Mouse (Mus musculus) kidney, adult 2 months (tissue): ENCODE data around the gene Lsp1. TPM values are rescaled to one million over a fixed set of nuclear protein-coding genes. Genes with fewer than 3 reads are reported as not detected.

Experiments
- DNase-seq: peaks from one replicate; pipeline ENCODE4 v3.0.0; 2021
- H3K27ac ChIP-seq: fragments of 200-500 bp; 2 replicates; pipeline ENCODE4 v1.5.1; 2012; ENCODE audit warnings: low read depth, low read length, control low read depth, inconsistent platforms; ENCODE audit not compliant: insufficient read depth
- H3K27me3 ChIP-seq: fragments of 200-500 bp; replicated peaks from 2 replicates; pipeline ENCODE4 v1.6.1; 2012; ENCODE audit warnings: mild to moderate bottlenecking, moderate library complexity, low read length, inconsistent platforms; ENCODE audit not compliant: control insufficient read depth, insufficient read depth
- H3K36me3 ChIP-seq: fragments of 200-500 bp; 2 replicates; pipeline ENCODE4 v1.6.1; 2012; ENCODE audit warnings: mild to moderate bottlenecking, moderate library complexity, low read length, inconsistent platforms; ENCODE audit not compliant: control insufficient read depth, insufficient read depth
- H3K4me1 ChIP-seq: fragments of 200-500 bp; 2 replicates; pipeline ENCODE4 v1.6.1; 2011; ENCODE audit warnings: low read length; ENCODE audit not compliant: control insufficient read depth, insufficient read depth
- H3K4me3 ChIP-seq: fragments of 200-500 bp; 2 replicates; pipeline ENCODE4 v1.5.1; 2011; ENCODE audit warnings: mild to moderate bottlenecking, low read depth, low read length, control low read depth; ENCODE audit not compliant: insufficient read depth
- CTCF ChIP-seq: fragments of 200-500 bp; conservative IDR thresholded peaks from 2 replicates; pipeline ENCODE4 v1.5.1; 2011; ENCODE audit warnings: low read depth, mild to moderate bottlenecking, control low read depth, low read length, moderate library complexity, mixed read lengths; ENCODE audit not compliant: insufficient read depth, insufficient read length
- POLR2A ChIP-seq: fragments of 200-500 bp; IDR thresholded peaks from one replicate; pipeline ENCODE4 v1.6.1; 2011; ENCODE audit warnings: low read depth, low read length, control low read depth
- WGBS: fragments of 180-500 bp; shearing (Covaris S2); methylation state at CpG from one replicate; pipeline ENCODE4 v1.1.7; 2018; 5-methylcytosine and 5-hydroxymethylcytosine counted together
- polyA plus RNA-seq: library from polyadenylated mRNA; depleted of rRNA; stranded (reverse); fragments of >200 nt; gene quantifications from 2 replicates; pipeline ENCODE4 v1.2.3, GENCODE M21; 2012

Lsp1 gene
- polyA plus RNA-seq, 1 experiment, result 39.8 TPM

- 4% methylated on average over 17 of the region's 17 CpGs for WGBS
- no peak for DNase-seq
- no peaks in the 10 kb centered on the region for H3K27me3 ChIP-seq
- H3K4me1 ChIP-seq, result no peaks in the 10 kb centered on the region
- TF ChIP-seq POLR2A (no peak), CTCF (no peak)
- no peaks in the 10 kb centered on the region for H3K36me3 ChIP-seq
- 0 out of 2 replicates have a peak within 1 kb of the TSS, but pooled peaks have one; percentile 22 for H3K27ac ChIP-seq
- peak within 1 kb of the TSS; percentile 83 for H3K4me3 ChIP-seq
These were observed 72.1 kb downstream of the Lsp1 start, which contains the start of gene Mrpl23 for GRCm38 (mm10) chr7:142532671-142533058. Mrpl23 (plus strand) TSS chr7:142532686.

- Histone ChIP-seq H3K27me3 (no peaks in the 10 kb centered on the region), H3K36me3 (no peaks in the 10 kb centered on the region), H3K4me1 (no peaks in the 10 kb centered on the region), H3K4me3 (peak overlapping the region; percentile 83), H3K27ac (0 out of 2 replicates have a peak overlapping the region, but pooled peaks have one; percentile 22)
- WGBS, result 1% methylated on average over 44 of the region's 44 CpGs
- TF ChIP-seq POLR2A, result no peak
- TF ChIP-seq CTCF, result peak; percentile 78
- DNase-seq, result peak; percentile 84
These were observed 72.6 kb downstream of the Lsp1 start for GRCm38 (mm10) chr7:142533059-142533855.

GRCm38 (mm10) chr7:142535116-142535515 lies 74.5 kb downstream of the Lsp1 start:
- no peak for TF ChIP-seq CTCF
- TF ChIP-seq POLR2A, result no peak
- Histone ChIP-seq H3K4me3 (no peak overlapping the region), H3K27ac (no peak overlapping the region), H3K4me1 (no peaks in the 10 kb centered on the region), H3K36me3 (no peaks in the 10 kb centered on the region), H3K27me3 (no peaks in the 10 kb centered on the region)
- 94% methylated on average over 4 of the region's 4 CpGs for WGBS
- DNase-seq, result no peak

- Histone ChIP-seq H3K36me3 (no peaks in the 10 kb centered on the region), H3K4me1 (no peaks in the 10 kb centered on the region), H3K4me3 (no peak overlapping the region), H3K27me3 (no peaks in the 10 kb centered on the region), H3K27ac (no peak overlapping the region)
- no peak for TF ChIP-seq CTCF
- no peak for TF ChIP-seq POLR2A
- WGBS, result 97% methylated on average over 5 of the region's 5 CpGs
- DNase-seq, result no peak
These were observed 75.2 kb downstream of the Lsp1 start for GRCm38 (mm10) chr7:142535832-142536231.

GRCm38 (mm10) chr7:142537181-142537580 lies 76.6 kb downstream of the Lsp1 start:
- 79% methylated on average over 5 of the region's 5 CpGs for WGBS
- Histone ChIP-seq H3K4me1 (no peaks in the 10 kb centered on the region), H3K36me3 (no peaks in the 10 kb centered on the region), H3K4me3 (no peak overlapping the region), H3K27ac (no peak overlapping the region), H3K27me3 (no peaks in the 10 kb centered on the region)
- no peak for DNase-seq
- TF ChIP-seq CTCF, result no peak
- no peak for TF ChIP-seq POLR2A

- peak; percentile 38 for DNase-seq
- 18% methylated on average over 6 of the region's 6 CpGs for WGBS
- TF ChIP-seq POLR2A, result no peak
- TF ChIP-seq CTCF, result peak; percentile 59
- no peak overlapping the region for H3K4me3 ChIP-seq
- H3K27me3 ChIP-seq, result no peaks in the 10 kb centered on the region
- no peak overlapping the region for H3K27ac ChIP-seq
- no peaks in the 10 kb centered on the region for H3K4me1 ChIP-seq
- H3K36me3 ChIP-seq, result no peaks in the 10 kb centered on the region
These were observed 77.3 kb downstream of the Lsp1 start for GRCm38 (mm10) chr7:142537879-142538278.

GRCm38 (mm10) chr7:142538291-142538690 lies 77.7 kb downstream of the Lsp1 start:
- H3K36me3 ChIP-seq, result no peaks in the 10 kb centered on the region
- WGBS, result 86% methylated on average over 4 of the region's 4 CpGs
- no peaks in the 10 kb centered on the region for H3K4me1 ChIP-seq
- H3K4me3 ChIP-seq, result no peak overlapping the region
- DNase-seq, result no peak
- no peaks in the 10 kb centered on the region for H3K27me3 ChIP-seq
- TF ChIP-seq CTCF, result no peak
- no peak overlapping the region for H3K27ac ChIP-seq

- Histone ChIP-seq H3K27ac (no peak overlapping the region), H3K27me3 (no peaks in the 10 kb centered on the region), H3K4me3 (no peak overlapping the region), H3K36me3 (no peaks in the 10 kb centered on the region), H3K4me1 (no peaks in the 10 kb centered on the region)
- WGBS, result 62% methylated on average over 6 of the region's 6 CpGs
- no peak for DNase-seq
- TF ChIP-seq POLR2A (no peak), CTCF (no peak)
These were observed 78.2 kb downstream of the Lsp1 start for GRCm38 (mm10) chr7:142538766-142539165.
